Mouse (Mus musculus): Measurements from ENCODE around the gene Smarcc2.
A peak's percentile ranks its signal among the peaks of the same experiment; 100 is the strongest.

Smarcc2 gene

GRCm38 (mm10) chr10:128458719-128459408 lies at the start of gene Smarcc2:
Gene Smarcc2 (plus strand): TSS chr10:128459248.
- DNase-seq (ENCODE audit: extremely low read depth, low read depth, low spot score) = no peak

DNA sequence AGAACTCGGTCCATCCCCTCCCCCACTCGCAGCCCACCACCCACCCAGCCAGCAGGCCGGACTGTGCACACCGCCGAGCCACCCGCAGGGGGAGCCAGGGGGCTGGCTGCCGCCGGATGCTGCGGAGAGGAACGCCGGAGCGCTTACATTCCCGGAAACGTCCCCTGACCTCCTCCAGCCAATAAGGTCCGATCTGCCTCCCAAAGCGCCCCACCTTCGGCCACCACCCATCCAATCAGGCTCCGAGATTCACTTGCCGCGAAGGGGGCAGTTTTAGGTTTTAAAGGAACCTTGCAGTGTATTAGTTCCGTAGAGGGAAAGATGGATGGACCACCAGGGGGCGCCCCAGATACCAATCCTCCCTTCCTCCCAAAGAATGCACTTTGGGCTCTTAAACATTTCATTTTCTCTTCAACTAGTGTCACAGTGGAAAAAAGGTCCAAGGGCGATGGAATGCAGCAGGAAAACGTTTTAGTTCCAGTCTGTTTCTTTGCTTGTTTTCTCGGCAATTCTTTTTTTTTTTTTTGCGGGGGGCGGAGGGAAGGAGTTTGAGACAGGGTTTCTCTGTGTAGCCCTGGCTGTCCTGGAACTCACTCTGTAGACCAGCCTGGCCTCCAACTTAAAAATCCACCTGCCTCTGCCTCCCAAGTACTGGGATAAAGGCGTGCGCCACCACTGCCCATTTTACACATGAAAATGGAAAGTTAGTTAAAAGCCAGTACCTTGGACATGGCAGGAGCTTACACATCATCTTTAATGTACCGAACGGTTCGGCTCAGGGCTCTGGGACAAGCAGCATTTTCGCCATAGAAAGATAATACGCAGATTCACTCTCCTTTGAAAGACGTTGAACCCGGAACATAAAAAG lies 49.1 kb upstream of the Smarcc2 start:
- DNase-seq (ENCODE audit: extremely low read depth, low read depth, low spot score) = peak; percentile 86

- DNase-seq (ENCODE audit: extremely low read depth, low read depth, low spot score) = no peak
Measured at GRCm38 (mm10) chr10:128410560-128410845, 48.5 kb upstream of the Smarcc2 start.

DNA sequence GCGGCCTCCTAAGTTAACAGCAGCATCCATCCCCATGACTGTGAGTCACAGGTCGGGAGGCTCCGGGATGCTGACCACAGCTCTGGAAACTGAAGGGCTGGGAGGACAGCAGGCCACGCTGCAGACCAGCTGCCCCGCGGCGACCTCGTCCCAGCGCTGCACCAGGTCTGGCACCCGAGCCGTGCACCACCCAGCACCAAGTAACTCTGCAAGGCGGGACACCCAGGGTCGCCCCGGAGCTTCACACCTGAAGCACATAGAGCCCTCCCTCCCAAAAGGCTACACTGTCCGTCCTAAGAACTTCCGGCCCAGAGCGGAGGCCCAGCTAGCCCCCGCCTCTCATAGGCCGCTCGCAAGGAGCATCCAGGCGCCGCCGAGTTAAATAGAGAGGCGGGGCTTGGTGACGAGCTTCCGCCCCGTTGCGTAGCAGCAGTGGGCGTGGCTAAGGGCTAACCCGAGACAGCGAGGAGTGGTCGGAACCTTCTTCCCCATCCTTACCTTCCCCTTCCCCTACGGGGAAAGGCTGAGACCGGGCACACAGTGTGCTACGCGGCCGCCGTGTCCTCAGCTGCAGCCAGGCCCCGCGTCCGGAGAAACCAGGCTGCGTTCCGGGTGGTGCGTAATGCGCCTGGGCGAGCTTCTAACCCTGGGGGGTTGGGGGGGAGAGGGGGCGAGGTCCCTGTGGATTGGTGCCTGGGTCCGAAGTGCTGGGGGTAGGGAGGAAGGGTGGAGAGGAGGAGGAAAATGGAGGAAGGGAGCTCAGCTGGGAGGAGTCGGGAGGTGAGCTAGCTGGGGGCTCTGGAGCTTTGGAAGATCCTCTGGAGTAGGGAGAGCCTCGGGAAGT lies 47.6 kb upstream of the Smarcc2 start, which contains the start of the genes Nabp2 and Rnf41:
TSS of gene Nabp2 (minus strand) at position 282 of the 844 bp plus-strand sequence.
TSS of gene Rnf41 (plus strand) at position 447 of the 844 bp plus-strand sequence.
- peak; percentile 61 for DNase-seq (ENCODE audit: extremely low read depth, low read depth, low spot score)

DNA sequence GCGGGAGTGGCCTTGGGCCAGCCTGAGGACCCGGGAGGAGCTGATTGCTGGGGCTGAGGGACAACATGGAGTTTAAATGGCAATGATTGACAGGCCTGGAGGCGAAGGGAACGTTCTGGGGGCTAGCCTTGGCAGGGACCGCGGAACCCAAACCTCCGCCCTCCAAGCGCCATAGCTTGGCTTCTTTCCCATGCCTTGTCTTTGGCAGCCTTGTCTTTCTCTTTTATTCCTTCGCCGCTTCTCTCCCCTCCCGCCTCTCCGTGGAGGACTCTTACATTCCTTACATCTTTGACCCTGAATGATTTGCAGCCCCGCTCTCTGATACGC lies 47.0 kb upstream of the Smarcc2 start:
- DNase-seq (ENCODE audit: extremely low read depth, low read depth, low spot score) = no peak

DNA sequence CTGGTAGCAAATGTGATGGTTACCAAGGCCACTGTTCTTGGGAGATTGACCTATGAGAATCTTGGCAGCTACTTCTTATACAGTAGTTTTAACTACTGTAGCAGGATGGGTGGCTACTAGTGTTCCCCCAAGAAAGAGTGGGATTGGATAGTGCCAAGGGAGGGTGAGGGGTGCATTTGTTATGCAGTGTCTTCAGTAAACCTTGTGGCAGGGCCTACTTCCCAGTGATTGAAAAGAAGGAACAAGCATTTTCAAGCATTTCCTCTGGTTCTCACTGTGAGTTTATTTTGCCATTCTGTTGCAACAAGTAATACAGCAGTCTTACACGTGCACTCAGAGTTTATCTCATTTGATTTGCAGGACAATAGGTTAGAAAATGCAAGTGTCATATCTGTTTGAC lies 46.5 kb upstream of the Smarcc2 start:
- DNase-seq (ENCODE audit: extremely low read depth, low read depth, low spot score) = no peak

GRCm38 (mm10) chr10:128413076-128413475 lies 46.0 kb upstream of the Smarcc2 start:
- DNase-seq (ENCODE audit: extremely low read depth, low read depth, low spot score) = no peak

GRCm38 (mm10) chr10:128414848-128415247 lies 44.2 kb upstream of the Smarcc2 start:
- no peak for DNase-seq (ENCODE audit: extremely low read depth, low read depth, low spot score)

DNA sequence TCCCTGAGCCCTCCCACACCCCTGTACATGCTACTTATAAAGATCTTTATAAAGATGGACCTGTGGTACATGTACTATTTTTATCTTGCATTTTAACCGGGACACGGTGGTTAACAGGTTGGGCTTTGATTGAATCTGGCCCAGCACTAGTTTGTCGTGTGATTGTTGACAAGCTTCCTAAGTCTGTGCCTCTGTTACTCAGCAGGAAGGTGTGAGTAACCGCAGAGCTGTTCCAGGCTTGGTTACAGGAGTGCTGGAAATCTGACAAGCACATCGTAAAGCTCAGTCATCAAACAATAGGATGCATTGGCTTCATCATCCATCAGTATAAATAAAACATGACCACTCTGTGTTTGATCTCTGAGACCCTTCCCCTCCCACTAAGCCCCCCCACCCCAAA lies 36.6 kb upstream of the Smarcc2 start:
- no peak for DNase-seq (ENCODE audit: extremely low read depth, low read depth, low spot score)

DNA sequence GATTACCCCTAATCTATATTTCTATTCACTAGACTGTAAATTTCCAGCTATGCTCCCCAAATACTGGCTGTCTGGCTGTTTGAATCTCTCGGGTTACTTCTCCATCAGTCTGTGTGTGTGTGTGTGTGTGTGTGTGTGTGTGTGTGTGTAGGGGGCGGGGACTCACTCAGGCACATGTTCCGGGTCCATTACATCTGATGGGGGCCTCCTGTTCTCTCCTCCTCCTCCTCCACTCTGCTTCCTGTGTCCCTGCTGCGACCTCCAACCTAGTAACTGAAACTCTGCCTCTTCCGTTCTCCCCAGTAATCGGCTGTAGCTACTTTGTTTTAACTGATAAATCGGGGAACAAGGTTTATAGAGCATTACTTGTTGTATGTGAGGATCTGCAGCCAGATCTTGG lies 34.4 kb upstream of the Smarcc2 start:
- DNase-seq (ENCODE audit: extremely low read depth, low read depth, low spot score) = no peak

DNA sequence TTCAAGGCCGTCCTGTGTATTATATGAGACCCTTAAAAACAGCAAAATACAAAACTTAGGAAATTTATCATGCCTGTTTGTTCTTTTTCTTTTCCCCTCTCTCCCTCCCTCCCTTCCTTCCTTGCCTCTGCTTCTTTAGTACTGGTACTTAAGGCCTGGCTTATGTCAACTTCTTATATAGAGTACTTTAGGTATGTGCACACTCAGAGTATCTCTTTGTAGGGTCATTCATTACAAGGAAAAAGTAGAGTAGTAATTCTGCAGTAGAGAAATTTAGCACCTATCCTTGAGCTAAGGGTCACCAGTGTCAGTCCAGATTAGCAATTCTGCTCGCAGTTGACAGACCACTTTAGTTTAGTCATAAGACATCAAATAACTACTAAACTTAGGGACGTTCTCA lies 33.8 kb upstream of the Smarcc2 start:
- DNase-seq (ENCODE audit: extremely low read depth, low read depth, low spot score) = no peak

DNA sequence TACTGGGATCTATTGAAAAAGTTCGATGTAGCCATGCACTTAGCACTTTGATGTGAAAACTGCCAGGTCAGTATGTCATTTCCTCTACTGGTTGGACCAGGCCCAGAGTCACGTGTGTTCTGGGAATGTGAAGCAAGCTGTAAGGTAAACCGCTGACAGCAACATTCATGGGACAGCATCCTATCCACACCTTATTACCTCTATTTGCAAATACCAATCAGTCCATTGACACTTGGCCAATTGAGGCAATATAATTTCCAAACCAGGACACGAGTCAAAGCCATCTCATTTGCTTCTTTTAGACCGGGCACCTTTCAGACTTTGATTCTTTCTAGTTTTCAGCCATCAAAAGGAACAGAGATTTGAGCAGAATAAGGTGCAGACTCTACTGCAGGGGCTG lies 30.0 kb upstream of the Smarcc2 start:
- peak; percentile 76 for DNase-seq (ENCODE audit: extremely low read depth, low read depth, low spot score)

DNA sequence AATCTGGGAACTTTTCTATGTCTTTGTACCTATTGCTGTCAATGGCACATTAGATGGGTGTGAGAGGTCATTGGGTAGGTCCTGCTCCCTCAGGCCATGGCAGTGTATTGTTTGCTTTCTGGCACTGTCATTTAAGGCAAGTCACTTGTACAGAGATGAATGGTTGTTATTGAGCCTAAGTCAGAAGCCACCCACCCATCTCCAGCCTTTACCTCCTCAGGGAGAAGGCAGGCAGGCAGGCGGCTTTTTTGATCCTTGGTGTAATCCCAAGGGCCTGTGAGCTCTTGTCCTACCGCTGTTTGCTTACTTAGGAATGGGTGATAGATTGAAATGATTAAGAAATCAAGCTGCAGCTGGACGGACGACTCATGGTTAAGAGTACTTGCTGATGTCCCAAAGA lies 29.6 kb upstream of the Smarcc2 start:
- DNase-seq (ENCODE audit: extremely low read depth, low read depth, low spot score) = peak; percentile 81

DNA sequence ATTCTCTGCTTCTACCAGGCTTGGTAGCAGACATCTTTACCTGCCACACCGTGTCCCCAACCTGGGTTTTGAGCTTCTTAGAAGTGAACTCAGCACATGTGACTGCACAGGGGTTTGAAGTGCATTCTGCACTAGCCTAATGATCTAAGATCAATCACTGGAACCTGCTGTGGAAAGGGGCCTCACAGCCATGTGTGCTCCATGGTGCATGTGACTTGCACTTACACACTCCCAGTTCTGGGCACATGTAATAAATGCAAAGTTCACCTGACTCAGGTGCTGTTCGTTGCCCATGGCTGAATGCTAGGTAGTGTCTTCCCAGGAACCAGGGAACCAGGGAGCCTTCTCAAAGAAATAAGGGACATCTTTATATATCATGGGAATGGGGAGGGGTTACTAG lies 25.6 kb upstream of the Smarcc2 start:
- no peak for DNase-seq (ENCODE audit: extremely low read depth, low read depth, low spot score)

- DNase-seq (ENCODE audit: extremely low read depth, low read depth, low spot score) = no peak
Measured at GRCm38 (mm10) chr10:128434681-128435080, 24.4 kb upstream of the Smarcc2 start.

DNA sequence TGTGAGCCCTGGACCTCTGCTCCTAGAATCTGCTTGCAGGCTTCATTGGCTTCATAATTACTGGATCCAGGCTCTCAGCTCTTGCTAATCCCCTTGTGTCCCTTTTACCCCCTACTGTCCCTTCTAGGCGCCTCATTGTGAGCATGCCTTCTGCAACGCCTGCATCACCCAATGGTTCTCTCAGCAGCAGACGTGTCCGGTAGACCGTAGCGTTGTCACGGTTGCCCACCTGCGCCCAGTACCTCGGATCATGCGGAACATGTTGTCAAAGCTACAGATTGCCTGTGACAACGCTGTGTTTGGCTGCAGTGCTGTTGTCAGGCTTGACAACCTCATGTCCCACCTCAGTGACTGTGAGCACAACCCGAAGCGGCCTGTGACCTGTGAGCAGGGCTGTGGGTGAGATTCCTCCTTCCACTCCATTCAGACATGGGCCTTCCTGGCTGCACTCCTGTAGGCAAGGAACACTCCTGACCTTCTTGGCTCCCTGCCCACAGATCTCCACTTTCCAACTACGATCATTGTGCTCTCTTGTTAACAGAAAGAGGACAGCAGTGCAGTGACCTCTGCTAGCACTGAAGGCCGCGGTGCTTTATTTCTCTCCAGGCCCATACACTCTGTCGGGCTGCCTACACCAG lies 23.7 kb upstream of the Smarcc2 start:
- DNase-seq (ENCODE audit: extremely low read depth, low read depth, low spot score) = no peak

DNA sequence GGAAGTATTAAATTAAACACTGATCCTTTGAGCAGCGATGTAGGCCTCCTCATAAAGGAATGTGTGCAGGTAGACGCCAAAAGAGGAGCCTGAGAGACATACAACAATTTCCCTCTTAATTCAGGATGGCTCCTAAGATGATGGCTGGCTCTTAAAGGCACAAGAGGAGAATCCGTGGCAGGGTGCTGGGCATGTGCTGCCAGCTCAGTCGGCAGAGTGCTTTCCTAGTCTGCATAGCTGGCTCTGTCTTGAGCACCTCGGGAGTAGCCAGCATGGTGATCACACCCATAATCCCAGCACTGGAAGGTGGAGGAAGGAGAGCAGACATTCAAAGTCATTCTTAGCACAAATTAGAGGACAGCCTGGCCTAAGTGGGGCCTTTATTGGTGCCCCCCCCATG lies 23.2 kb upstream of the Smarcc2 start:
- DNase-seq (ENCODE audit: extremely low read depth, low read depth, low spot score) = no peak

GRCm38 (mm10) chr10:128436376-128436775 lies 22.7 kb upstream of the Smarcc2 start:
- DNase-seq (ENCODE audit: extremely low read depth, low read depth, low spot score) = no peak

- DNase-seq (ENCODE audit: extremely low read depth, low read depth, low spot score) = no peak
Measured at GRCm38 (mm10) chr10:128438675-128439279, 20.3 kb upstream of the Smarcc2 start.

DNA sequence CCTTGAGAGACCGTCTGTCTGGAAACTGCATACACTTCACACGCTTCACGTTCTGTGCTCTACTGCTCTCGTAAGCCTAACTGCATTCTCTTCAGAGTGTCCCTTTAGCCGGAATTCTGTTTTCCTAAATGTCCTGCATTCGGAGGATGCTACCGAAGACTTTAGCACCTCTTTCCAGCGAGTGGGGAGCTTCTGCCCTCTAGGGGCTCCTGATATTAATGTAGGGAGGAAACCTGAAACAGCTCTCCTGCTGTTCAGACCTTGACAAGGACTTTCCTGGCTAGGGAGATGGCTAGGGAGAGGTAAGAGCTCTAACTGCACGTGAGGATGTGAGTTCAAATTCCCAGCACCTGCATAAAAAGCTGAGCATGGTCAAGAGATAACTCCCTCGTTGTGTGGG lies 18.6 kb upstream of the Smarcc2 start:
- DNase-seq (ENCODE audit: extremely low read depth, low read depth, low spot score) = no peak

Data from fat pad, adult 2 months (tissue).